Mouse (Mus musculus) heart, postnatal 0 days (tissue): ENCODE measurements at regions not wholly inside any gene's neighbourhood (a gene's known extent, or its start where the extent isn't known, plus 50 kb on each side); places are given as distances from the start of the nearest gene placed in this dataset.

ENCODE experiments used
- CTCF ChIP-seq: IDR thresholded peaks from 2 replicates; pipeline ENCODE4 v1.5.1; 2016; ENCODE audit warnings: antibody characterized with exemption, control low read depth, low read depth
- EP300 ChIP-seq: IDR thresholded peaks from 2 replicates; pipeline ENCODE4 v1.6.1; 2016; ENCODE audit warnings: antibody characterized with exemption, low read depth

DNA sequence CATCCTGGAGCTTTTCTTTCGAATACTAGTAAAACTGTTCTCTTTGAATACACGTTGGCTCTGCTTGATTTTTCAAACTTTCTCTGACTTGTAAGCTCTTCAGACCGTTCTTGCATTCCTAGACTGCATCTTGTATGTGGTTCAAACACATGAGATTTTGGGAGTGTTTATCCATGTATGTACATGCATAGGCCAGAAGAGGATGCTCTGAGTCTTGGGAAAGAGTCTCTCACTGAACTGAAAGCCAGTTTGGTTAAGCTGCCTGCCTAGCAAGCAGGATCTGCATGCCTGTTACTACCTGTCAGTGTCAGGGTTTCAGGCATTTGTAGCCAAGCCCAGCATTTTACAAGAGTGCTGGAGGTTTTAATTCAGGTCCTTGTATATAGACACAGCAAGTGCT lies 229.6 kb upstream of the Tom1l1 start:
- TF ChIP-seq CTCF: no peak
- TF ChIP-seq EP300: no peak
